Mouse (Mus musculus) ES-E14 (cell line): ENCODE results near the gene Cep164. TPM values are rescaled to one million over a fixed set of nuclear protein-coding genes. Genes with fewer than 3 reads are reported as not detected.
A peak's percentile ranks its signal among the peaks of the same experiment; 100 is the strongest.

Experiments
- DNase-seq: peaks from one replicate; pipeline ENCODE4 v3.0.0-alpha.2; 2013; ENCODE audit warnings: low read depth, low spot score
- H3K27ac ChIP-seq: 2 replicates; pipeline ENCODE4 v1.5.1; 2012; ENCODE audit warnings: low read depth, mild to moderate bottlenecking, low read length, moderate library complexity, mixed read lengths; ENCODE audit not compliant: poor library complexity, insufficient read depth, severe bottlenecking
- H3K36me3 ChIP-seq: 2 replicates; pipeline ENCODE4 v1.6.1; 2012; ENCODE audit warnings: mild to moderate bottlenecking, low read length, moderate library complexity, mixed read lengths; ENCODE audit not compliant: control insufficient read depth, poor library complexity, insufficient read depth, severe bottlenecking
- H3K4me1 ChIP-seq, 2 experiments: fragments of 150-350 bp in 1 of 2; sonication (generic) in 1 of 2; 2 replicates each; pipeline ENCODE4 v1.6.1; 2012; ENCODE audit warnings: low read length in 2 of 2, mild to moderate bottlenecking in 1 of 2, mixed read lengths in 1 of 2; ENCODE audit not compliant: control insufficient read depth in 2 of 2, insufficient read depth in 2 of 2, poor library complexity in 1 of 2
- H3K4me3 ChIP-seq, 2 experiments: fragments of 150-350 bp in 1 of 2; sonication (generic) in 1 of 2; 2 replicates each; pipeline ENCODE4 v1.5.1; 2012; ENCODE audit warnings: low read length in 2 of 2, low read depth in 1 of 2, mild to moderate bottlenecking in 1 of 2, mixed read lengths in 1 of 2; ENCODE audit not compliant: insufficient read depth in 1 of 2, poor library complexity in 1 of 2, severe bottlenecking in 1 of 2
- H3K9ac ChIP-seq: 2 replicates; pipeline ENCODE4 v1.6.1; 2012; ENCODE audit warnings: low read depth, mild to moderate bottlenecking, low read length, mixed read lengths; ENCODE audit not compliant: poor library complexity, insufficient read depth, severe bottlenecking
- H3K9me3 ChIP-seq: fragments of 150-350 bp; sonication (generic); 2 replicates; pipeline ENCODE4 v1.6.1; 2012; ENCODE audit warnings: low read depth, mild to moderate bottlenecking, low read length; ENCODE audit not compliant: control insufficient read depth, insufficient read depth
- CHD2 ChIP-seq: IDR thresholded peaks from 2 replicates; pipeline ENCODE4 v1.6.1; 2014; ENCODE audit warnings: mild to moderate bottlenecking, low read depth, low read length, inconsistent platforms
- HCFC1 ChIP-seq: IDR thresholded peaks from 2 replicates; pipeline ENCODE4 v1.6.1; 2012; ENCODE audit warnings: low read length, inconsistent platforms, borderline replicate concordance; ENCODE audit not compliant: insufficient read depth
- MAFK ChIP-seq: IDR thresholded peaks from 2 replicates; pipeline ENCODE4 v1.6.1; 2014; ENCODE audit warnings: mild to moderate bottlenecking, low read depth, low read length, inconsistent platforms; ENCODE audit not compliant: insufficient read depth
- ZC3H11A ChIP-seq: IDR thresholded peaks from 2 replicates; pipeline ENCODE4 v1.6.1; 2012; ENCODE audit warnings: low read depth, mild to moderate bottlenecking, inconsistent platforms, low read length, borderline replicate concordance
- ZNF384 ChIP-seq: IDR thresholded peaks from 2 replicates; pipeline ENCODE4 v1.6.1; 2012; ENCODE audit warnings: low read depth, low read length, inconsistent platforms
- in situ Hi-C, 2 experiments: fragments of 600-800 bp; cut with MboI; formaldehyde crosslinking; loops; one replicate each; pipeline ENCODE4 v1.15.1; 2025; ENCODE audit warnings: low sequenced_read_pairs in 2 of 2, inconsistent platforms in 1 of 2; ENCODE audit not compliant: unreplicated experiment in 2 of 2
- total RNA-seq: library from RNA; depleted of rRNA; stranded (reverse); fragments of 300-350 nt; gene quantifications from 2 replicates; pipeline ENCODE4 v1.2.3, GENCODE M21; 2012

Cep164 gene
- total RNA-seq, 1 experiment, result 19.1 TPM

DNA sequence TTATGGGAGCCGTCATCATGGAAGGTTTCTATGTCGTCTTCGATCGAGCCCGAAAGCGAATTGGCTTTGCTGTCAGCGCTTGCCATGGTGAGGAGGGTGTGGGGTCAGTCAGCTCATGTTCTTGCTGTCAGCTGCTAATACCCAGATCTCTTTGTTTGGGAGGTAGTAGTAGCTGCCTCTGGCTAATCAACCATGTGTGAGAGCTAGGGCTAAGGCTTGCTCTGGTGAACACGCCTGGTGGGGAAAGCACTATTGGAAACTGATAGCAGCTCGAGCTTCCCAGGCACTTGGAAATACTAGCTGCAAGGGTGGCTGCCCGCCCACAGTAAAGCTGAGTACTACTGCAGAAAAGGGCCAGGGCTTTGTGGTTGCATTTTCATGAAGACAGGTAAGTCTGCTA is 30.9 kb upstream of the Cep164 start:
- TF ChIP-seq CHD2, result no peak
- no peak for TF ChIP-seq ZC3H11A
- no peak overlapping the region for H3K4me3 ChIP-seq
- in situ Hi-C loops, result no loop called here
- no peak overlapping the region for H3K9ac ChIP-seq
- H3K4me1 ChIP-seq, result peaks cover 2 to 4% of the 10 kb centered on the region in 2 experiments; a peak in 1 of 4 replicates
- no peak overlapping the region for H3K27ac ChIP-seq
- no peaks in the 10 kb centered on the region for H3K9me3 ChIP-seq
- no peak for DNase-seq
- peaks cover 33% of the 10 kb centered on the region for H3K36me3 ChIP-seq

DNA sequence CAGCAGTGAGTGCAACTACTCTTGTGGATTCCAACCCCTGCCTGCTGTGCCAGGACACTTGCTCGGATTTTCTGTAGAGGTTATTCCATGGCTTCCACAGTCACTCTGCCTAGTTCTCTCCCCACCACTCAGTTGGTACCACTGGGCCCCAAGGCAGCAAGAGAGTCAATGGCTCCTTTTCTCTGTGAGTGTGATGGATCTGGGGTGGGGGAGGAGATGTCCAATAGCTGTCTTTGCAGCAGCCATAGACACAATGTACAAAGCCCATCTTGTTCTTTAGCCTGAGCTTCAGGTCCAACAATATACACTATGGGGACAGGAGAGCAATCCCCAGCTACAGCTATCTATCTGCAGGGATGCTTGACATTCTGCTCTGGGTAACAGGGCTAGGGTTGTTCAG is 25.6 kb upstream of the Cep164 start:
- peaks cover 2 to 15% of the 10 kb centered on the region in 2 experiments; a peak in 2 of 4 replicates for H3K4me1 ChIP-seq

DNA sequence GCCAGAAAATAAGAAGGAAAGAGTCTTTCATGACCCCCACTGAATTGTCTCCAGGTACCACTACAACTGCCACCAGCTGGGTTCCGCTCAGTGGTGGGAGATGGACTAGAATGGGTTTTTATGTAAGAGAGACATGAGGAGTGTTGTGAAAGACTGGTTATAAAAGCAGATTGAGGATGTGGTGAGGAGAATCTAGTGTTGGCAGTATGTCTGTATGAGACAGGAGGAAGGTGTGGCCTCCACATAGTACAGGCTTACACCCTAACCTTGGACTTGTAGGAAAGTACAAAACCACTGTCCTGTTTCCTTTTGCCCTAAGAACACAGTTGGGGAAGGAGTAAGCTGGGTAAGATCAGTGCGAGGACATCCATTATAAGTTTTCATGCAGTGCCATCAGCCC is 25.2 kb upstream of the Cep164 start:
- in situ Hi-C loops, result no loop called here
- Histone ChIP-seq H3K4me1 (peaks cover 2 to 16% of the 10 kb centered on the region in 2 experiments; a peak in 2 of 4 replicates), H3K27ac (no peak overlapping the region), H3K36me3 (peaks cover 9% of the 10 kb centered on the region; the same call in 1 of the 2 replicates), H3K9me3 (no peaks in the 10 kb centered on the region), H3K9ac (no peak overlapping the region), H3K4me3 (no peak overlapping the region)
- DNase-seq, result no peak
- no peak for TF ChIP-seq CHD2
- no peak for TF ChIP-seq HCFC1
- TF ChIP-seq MAFK, result no peak
- no peak for TF ChIP-seq ZC3H11A
- TF ChIP-seq ZNF384, result no peak

More for the DNA sequence above, 25.6 kb upstream of the Cep164 start:
- in situ Hi-C loops, result no loop called here
- H3K36me3 ChIP-seq, result peaks cover 13% of the 10 kb centered on the region; the same call in 1 of the 2 replicates
- DNase-seq, result no peak
- no peak overlapping the region for H3K4me3 ChIP-seq
- TF ChIP-seq HCFC1, result no peak
- TF ChIP-seq CHD2, result no peak
- TF ChIP-seq MAFK, result no peak
- no peaks in the 10 kb centered on the region for H3K9me3 ChIP-seq
- H3K27ac ChIP-seq, result no peak overlapping the region
- no peak overlapping the region for H3K9ac ChIP-seq

DNA sequence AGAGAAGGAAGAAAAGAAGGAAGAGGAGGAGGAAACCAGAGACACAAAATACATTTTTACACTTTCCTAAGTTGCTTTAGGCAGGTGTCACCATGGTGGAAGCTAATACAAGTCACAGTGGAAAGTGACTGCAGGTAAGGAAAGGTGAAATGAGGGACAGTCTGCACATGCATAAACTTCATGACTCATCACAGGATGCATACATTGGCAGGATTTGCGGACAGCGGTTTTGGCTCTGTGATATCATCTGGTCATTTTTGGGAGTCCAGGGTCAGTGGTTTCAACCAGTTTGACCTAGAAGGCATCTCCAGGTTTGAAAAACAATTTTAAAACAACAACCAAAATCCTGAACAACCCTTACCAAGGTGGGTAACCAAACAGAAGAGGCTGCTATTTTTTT is 23.3 kb upstream of the Cep164 start:
- H3K4me3 ChIP-seq, result no peak overlapping the region
- H3K36me3 ChIP-seq, result peaks cover 5% of the 10 kb centered on the region; the same call in 1 of the 2 replicates
- H3K9me3 ChIP-seq, result no peaks in the 10 kb centered on the region
- H3K4me1 ChIP-seq, result peaks cover 3 to 28% of the 10 kb centered on the region in 2 experiments; a peak in 2 of 4 replicates
- no peak overlapping the region for H3K9ac ChIP-seq
- no peak overlapping the region for H3K27ac ChIP-seq
- no peak for DNase-seq
- in situ Hi-C loops, result no loop called here
- TF ChIP-seq ZC3H11A (no peak), ZNF384 (no peak), HCFC1 (no peak), MAFK (no peak), CHD2 (no peak)

DNA sequence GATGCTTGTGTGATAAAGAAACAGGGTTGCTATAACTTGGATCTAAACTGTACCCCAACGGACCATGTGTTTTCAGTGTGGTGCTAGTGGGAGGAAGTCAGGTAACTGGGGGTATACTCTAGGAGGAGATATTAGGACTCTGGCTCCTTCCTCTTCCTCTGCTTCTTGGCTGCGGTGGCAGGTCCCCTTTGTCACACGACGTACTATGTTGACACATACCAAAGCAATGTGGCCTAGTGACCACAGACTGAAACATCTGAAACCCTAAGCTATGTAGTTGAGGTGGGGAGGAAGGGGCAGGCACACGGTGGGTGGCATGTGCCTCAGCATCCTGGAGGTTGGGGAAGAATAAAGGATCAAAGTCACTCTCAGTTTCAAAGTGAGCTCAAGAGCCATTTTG is 22.8 kb upstream of the Cep164 start:
- H3K4me3 ChIP-seq, result no peak overlapping the region
- TF ChIP-seq ZNF384, result 0 out of 2 replicates have a peak, but pooled peaks have one; percentile 56
- TF ChIP-seq CHD2, result no peak
- peaks cover 3 to 31% of the 10 kb centered on the region in 2 experiments; a peak in 2 of 4 replicates for H3K4me1 ChIP-seq
- H3K27ac ChIP-seq, result no peak overlapping the region
- in situ Hi-C loops, result no loop called here
- H3K9me3 ChIP-seq, result no peaks in the 10 kb centered on the region
- H3K9ac ChIP-seq, result no peak overlapping the region
- peaks cover 5% of the 10 kb centered on the region; the same call in 1 of the 2 replicates for H3K36me3 ChIP-seq
- DNase-seq, result no peak
